ENCODE assay signal across 8 mouse cellular contexts in the genomic region with DNA sequence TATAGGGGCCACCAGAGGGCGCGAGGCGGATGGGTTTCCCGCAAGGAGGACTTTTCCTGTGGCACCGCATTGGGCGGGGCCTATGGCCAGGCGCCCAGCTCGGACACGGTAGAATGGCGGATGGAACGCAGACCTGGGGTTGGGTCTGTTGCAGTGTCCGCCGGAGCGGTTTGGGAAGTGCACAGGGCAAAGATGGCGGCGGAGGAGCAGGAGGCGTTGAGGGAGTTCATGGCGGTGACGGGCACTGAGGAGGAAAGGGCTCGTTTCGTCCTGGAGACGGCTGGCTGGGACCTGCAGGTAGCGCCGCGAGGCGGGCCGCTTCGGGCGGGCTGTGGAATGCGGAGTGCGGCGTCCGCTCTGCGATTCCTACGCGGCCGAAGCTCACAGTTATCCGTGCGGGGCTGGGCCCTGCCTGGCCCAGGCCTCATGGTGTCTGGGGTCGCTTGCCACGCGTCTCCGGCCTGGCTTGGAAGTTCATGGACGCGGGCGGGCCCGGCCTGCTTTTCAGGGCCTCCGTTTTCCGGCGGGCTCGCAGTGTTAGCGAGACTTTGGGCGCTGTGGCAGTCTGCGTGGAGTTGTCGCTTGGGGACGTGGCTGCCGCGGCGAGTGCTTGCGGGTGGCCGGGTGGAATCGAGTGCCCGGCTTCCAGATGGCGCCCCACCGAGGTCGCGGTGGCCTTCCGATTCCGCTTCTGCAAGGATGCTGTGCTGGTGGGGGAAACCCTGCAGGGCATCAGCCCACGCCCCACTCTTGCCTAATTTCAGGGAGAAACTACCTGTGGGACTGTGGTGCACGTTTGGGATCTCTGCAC. TPM values are rescaled to one million over a fixed set of nuclear protein-coding genes. Genes with fewer than 3 reads are reported as not detected.
DNase-seq lines count a peak whose midpoint lies in the region; ATAC-seq lines count a peak whose summit lies in the region.
"Not testable (repeated sequence)": the region's sequence is repeated elsewhere in the genome, so short reads cannot be mapped to it uniquely, and the experiment has no call there.

No protein-coding gene starts in this region.

- H3K4me2 ChIP-seq in hindbrain, embryonic 11.5 days (replicated peaks; ENCODE audit: low read depth, low read length): peak overlapping the region; percentile 30

- H3K36me3 ChIP-seq in hindbrain, embryonic 11.5 days (ENCODE audit: control insufficient read depth, insufficient read depth, low read length): not testable (repeated sequence)

- WGBS in hindbrain, embryonic 11.5 days: 12% methylated on average over 64 of the region's 71 CpGs

- H3K4me1 ChIP-seq in hindbrain, embryonic 11.5 days (replicated peaks; ENCODE audit: control insufficient read depth, insufficient read depth, low read length): not testable (repeated sequence)

- H3K9me3 ChIP-seq in hindbrain, embryonic 11.5 days (ENCODE audit: control insufficient read depth, low read length): not testable (repeated sequence)

- H3K27me3 ChIP-seq in hindbrain, embryonic 11.5 days (ENCODE audit: control insufficient read depth, insufficient read depth, low read length): not testable (repeated sequence)

- DNase-seq in Muller cell, postnatal 12 days (ENCODE audit: inconsistent ontology term): peak; percentile 96
- peak; percentile 99 for DNase-seq in cerebellum, adult 9-11 months
- peak; percentile 98 to 100 for DNase-seq in frontal cortex, adult 2 months (ENCODE audit: extremely low spot score in 1 of 2, low spot score in 1 of 2)
- DNase-seq in hindbrain, embryonic 11.5 days (ENCODE audit: low spot score): peak; percentile 91
- DNase-seq in layer of hippocampus, postnatal 10 days (ENCODE audit: low spot score in 2 of 2): peak; percentile 100
- DNase-seq in lung, postnatal 10 days: peak; percentile 99
- DNase-seq in ovary, postnatal 36 days (ENCODE audit: low spot score): peak; percentile 99
- DNase-seq in thymus, postnatal 25 days: peak; percentile 98

- peak overlapping the region; percentile 83 for H3K9ac ChIP-seq in hindbrain, embryonic 11.5 days (ENCODE audit: low read depth, low read length)

- ATAC-seq in hindbrain, embryonic 11.5 days (ENCODE audit: low FRiP score): peak; percentile 100

- H3K4me3 ChIP-seq in hindbrain, embryonic 11.5 days (ENCODE audit: low read depth, low read length): peak overlapping the region; percentile 56

- H3K27ac ChIP-seq in hindbrain, embryonic 11.5 days (ENCODE audit: low read depth, low read length): peak overlapping the region; percentile 75

RNA-seq across cellular contexts. Expression of a gene that starts 55.4 kb away (rescaled TPM):
- polyA plus RNA-seq in frontal cortex, adult 2 months (2012; rRNA removed): 0.06 TPM in 1 of 2 replicates, not detected in the other
- 0.06 TPM in 1 of 2 replicates, not detected in the other for polyA plus RNA-seq in hindbrain, embryonic 11.5 days (2014; fragmentation: Nextera tagmentation; extraction: Ambion mirVana)
- total RNA-seq in layer of hippocampus, postnatal 10 days (2021): not detected

Comparison
In these comparisons a context has a peak if more than half of its experiments do, and no peak if none do; other contexts are left out.
1. Peak in every context shown above with its lines: DNase-seq, ATAC-seq, H3K4me3 ChIP-seq and H3K27ac ChIP-seq.